Mouse (Mus musculus) cerebellum, adult 2 months (tissue): ENCODE data around the gene Foxe3.

Source experiments
- CTCF ChIP-seq: fragments of 200-500 bp; IDR thresholded peaks from 2 replicates; pipeline ENCODE4 v1.5.1; 2011; ENCODE audit warnings: low read depth, mild to moderate bottlenecking, control low read depth, low read length, moderate library complexity, borderline replicate concordance; ENCODE audit not compliant: insufficient read depth
- POLR2A ChIP-seq: fragments of 200-500 bp; IDR thresholded peaks from 2 replicates; pipeline ENCODE4 v1.6.1; 2011; ENCODE audit warnings: low read length, control low read depth, borderline replicate concordance; ENCODE audit not compliant: insufficient read depth

DNA sequence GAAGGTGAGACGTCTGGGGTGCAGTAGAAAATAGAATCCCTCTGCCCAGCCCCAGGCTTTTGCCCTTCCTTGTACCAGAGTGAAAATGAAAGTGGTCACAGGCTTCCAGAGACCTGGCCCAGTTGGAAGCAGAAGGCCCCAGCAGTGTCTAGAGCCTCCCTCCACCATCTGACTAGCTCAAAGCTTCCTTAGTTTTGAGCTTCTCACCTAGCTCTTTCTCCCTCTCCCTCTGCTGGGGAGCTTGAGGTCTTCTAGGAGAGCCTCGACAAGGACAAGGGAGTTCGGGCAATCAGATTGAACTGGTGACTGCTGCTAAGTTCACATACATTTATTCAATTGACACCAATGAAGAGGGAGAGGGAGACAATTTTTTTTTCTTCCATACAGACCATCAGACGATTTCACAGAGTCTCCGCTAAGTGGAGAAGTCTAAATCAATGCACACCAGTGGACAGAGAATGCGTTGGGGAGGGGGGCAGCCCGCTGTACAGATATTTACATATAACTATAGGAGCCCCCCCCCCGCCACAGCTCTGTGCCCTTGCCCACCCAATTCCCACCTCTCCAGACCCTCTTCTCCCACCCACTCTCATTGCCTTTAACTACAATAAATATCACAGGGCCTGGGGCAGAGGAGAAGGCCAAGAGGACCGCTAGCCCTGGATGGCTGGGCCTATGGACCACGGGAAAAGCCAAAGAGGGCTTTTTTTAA lies 19.7 kb downstream of the Foxe3 start:
- no peak for TF ChIP-seq CTCF
- TF ChIP-seq POLR2A = no peak
